Mouse (Mus musculus): ENCODE results near the gene Cdc45.
A peak's percentile ranks its signal among the peaks of the same experiment; 100 is the strongest.
"Not testable (repeated sequence)": the region's sequence is repeated elsewhere in the genome, so short reads cannot be mapped to it uniquely, and the experiment has no call there.

Cdc45 gene

DNA sequence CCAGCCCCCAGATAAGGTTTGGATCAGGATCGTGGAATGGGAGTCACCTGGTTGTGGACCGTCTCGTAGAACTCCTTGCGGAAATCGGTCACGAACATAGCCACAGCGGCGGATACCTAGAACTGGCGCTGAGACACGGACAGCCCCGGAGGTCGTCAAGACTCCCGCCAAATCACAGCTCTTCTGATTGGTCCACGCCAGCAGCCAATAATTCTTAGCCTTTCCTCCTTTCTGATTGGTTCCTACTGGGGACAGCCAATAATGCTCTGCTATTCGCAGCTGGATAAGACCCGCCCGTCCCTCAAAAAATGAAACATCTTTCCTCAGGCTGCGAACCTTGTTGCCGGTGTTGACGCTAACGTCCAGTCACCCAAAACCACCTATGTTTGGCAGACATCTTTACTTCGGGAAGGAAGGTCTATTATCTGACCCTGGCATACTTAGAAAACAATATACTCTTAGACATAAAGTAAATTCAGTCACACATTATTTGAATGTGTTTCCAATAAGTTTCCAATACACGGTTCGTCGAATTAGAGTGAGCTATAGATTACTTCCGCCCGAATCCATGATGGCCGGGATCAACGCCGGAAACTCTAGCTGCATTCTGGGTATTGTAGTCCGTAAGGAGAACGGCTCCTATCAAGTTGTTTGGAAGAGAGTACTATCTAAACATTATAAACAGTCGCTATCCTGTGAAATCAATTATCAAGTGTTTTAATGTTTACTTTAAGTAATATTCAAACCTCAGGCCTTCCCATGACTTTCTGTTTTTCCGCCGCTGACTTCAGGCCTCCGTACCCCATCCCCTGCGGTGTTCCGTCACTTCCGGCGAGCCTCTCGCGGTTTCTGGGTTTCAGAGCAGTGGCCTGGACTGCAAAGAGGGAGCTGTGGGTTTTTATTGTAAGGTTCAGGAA lies at the start of gene Cdc45, which contains the start of gene Ufd1:
Gene Cdc45 (minus strand): TSS at position 520 of the 917 bp plus-strand sequence.
Gene Ufd1 (plus strand): TSS at position 312 of the 917 bp plus-strand sequence.
- DNase-seq (ENCODE audit: low spot score in 2 of 2): peak; percentile 80 to 91

DNA sequence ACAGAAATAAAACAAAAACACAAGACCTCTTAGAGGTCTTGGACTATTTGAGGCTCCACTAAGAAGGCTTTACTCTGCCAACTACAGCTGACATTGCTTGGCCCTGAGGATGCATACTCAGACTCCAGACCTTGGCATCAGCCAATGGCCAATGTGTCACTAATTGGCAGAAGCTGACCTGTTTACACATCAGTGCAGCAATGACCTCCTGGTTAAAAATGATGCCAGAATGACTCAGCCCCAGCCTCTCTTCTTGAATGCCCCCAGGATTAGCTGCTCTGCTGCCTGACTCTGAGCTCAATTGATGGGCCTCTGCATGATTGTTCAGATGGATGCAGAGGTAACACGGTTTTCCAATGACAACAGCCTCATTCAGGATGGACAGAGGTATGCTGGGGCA lies 48.4 kb upstream of the Cdc45 start:
- DNase-seq (ENCODE audit: low spot score in 2 of 2): no peak

- DNase-seq (ENCODE audit: low spot score in 2 of 2): no peak
Measured at GRCm38 (mm10) chr16:18858551-18858950, 46.8 kb upstream of the Cdc45 start.

DNA sequence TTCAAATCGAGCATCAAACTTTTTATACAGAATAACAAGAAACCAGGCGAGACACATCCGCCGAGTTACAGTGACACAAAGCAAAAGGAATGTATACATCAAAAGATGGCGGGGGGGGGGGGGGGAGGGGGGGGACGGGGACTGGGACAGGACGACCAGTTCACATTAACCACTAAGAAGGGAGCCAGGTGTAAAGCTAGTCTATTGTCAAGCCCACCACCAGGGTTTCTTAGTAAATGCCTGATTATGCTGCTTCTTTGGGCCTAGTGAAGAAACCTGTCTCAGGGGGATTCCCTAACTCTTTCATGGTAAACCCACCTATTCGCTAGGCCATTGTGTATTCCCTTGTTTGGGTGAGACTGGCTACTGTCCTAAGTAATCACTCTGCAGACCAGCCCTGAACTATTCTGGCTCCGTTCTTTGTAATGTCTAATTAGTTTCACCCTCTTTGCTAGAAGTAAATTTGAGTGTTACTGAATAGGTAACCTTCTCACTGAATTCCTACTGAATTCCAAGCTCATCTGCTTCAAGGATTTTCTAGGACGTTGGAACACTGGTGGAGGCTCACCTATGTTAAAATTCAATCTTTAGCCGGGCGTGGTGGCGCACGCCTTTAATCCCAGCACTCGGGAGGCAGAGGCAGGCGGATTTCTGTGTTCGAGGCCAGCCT lies 37.9 kb upstream of the Cdc45 start:
- DNase-seq (ENCODE audit: low spot score in 2 of 2): not testable (repeated sequence)

- DNase-seq (ENCODE audit: low spot score in 2 of 2): no peak
Measured at GRCm38 (mm10) chr16:18846301-18846820, 34.6 kb upstream of the Cdc45 start.

GRCm38 (mm10) chr16:18838346-18838745 lies 26.6 kb upstream of the Cdc45 start:
- DNase-seq (ENCODE audit: low spot score in 2 of 2): no peak

DNA sequence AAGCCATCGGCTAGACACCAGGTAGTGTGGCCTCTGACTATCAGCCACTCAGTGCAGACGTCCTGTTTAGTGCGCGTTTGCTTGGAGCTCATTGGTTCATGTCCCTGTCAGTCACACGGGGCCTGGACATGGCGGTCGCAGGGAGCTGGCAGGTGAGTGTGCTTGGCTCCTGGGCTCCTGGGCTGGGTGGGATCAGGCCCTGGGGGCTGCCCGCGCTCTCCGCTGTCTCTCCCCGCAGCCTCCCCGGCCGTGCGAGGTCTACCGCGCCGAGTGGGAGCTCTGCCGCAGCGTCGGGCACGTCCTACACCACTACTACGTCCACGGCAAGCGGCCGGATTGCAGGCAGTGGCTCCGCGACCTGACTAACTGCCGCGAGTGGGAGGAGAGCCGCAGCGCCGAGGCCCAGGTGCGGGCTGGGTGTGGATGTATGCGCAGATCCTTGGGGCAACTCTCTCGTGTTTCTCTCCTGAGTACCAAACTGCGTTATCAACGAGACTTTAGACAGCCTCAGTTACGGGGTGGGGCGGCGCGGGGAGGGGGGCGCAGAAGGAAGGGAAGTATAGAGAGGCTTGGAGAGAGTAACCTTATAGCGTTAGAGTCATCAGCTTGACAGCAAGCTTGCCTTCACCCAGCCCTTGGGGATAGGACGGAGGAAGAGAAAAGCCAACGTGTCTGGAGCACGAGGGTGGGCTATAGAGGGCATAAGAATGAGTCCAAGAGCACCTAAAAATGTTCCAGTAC lies 24.9 kb upstream of the Cdc45 start, which contains the start of the genes 2510002D24Rik and Gm28539:
Gene 2510002D24Rik (plus strand): TSS at position 111 of the 741 bp plus-strand sequence.
Gene Gm28539 (plus strand): TSS at position 117 of the 741 bp plus-strand sequence.
- peak; percentile 92 to 94 for DNase-seq (ENCODE audit: low spot score in 2 of 2)

- no peak for DNase-seq (ENCODE audit: low spot score in 2 of 2)
Measured at GRCm38 (mm10) chr16:18836073-18836467, 24.3 kb upstream of the Cdc45 start.

DNA sequence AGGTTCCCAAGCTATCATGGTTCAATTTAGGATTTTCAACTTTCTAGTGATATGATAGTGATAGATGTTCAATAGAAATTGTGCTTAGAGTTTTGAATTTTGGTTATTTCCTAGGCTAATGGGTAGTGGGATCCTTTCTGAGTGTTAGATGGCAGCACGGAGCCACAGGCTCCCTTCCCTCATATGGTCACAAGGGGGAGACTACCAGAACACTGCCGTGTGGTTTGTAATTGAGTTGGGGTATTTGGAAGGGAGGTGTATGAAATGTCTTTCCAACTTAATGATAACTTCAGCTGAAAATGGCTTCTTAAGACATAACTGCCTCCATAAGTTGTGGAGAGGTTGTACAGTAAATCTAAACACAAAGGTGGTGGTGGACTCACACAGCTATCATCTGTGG lies 21.7 kb upstream of the Cdc45 start:
- DNase-seq (ENCODE audit: low spot score in 2 of 2): no peak

- DNase-seq (ENCODE audit: low spot score in 2 of 2): no peak
Measured at GRCm38 (mm10) chr16:18829102-18829501, 17.3 kb upstream of the Cdc45 start.

DNA sequence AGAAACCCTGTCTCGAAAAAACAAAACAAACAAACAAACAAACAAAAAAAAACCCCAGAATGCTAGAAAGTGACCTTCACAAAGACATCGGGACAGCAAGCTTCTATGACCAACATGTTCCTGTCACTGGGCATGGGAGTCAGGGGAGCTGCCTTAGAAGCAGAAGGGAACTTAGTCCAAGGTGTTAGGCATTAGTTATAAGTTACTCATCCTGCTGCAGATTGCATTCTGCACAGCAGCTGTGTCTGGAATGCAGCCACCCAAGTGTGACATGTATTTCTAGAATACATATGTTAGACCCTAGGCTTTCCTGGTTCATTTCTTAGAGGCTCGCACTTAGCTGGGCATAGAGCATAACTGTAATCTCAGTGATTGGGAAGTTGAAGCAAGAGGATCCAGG lies 16.8 kb upstream of the Cdc45 start:
- DNase-seq (ENCODE audit: low spot score in 2 of 2): no peak

DNA sequence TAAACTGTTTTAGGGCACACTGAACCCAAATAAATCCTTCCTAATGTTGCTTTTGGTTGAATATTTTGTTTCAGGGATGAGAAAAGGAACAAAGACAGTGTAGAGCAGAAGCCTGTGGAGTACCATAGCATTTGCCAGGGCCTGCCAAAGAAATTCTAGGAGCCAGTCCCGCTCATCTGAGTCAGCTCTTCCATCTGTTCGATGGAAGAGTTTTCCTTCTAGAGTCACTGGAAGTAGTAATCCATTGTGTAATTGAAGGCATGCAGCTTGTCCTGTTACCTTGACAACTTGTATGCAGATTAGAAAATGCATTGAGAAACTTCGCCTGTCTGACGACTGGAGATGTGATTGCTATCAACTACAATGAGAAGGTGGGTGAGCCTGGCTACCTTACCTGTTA lies 11.1 kb upstream of the Cdc45 start:
- DNase-seq (ENCODE audit: low spot score in 2 of 2): peak; percentile 15 to 18

DNA sequence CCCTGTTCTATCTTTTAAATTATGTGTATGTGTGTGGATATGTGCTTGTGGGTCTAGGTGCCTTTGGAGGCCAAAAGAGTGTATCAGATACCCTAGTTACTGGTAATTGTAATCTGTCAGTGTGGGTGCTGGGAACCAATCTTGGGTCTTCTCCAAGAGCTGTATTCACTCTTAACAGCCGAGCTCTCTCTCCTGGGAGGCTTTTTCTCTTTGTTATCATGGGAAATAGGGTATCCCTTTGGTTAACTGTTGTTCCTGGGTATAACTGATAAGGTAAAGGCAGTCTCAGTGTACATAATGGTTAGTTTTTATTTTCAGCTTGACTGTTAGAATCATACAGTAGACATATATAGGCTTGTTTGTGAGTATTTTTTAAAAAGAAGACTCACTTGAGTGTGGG lies 10.6 kb upstream of the Cdc45 start:
- DNase-seq (ENCODE audit: low spot score in 2 of 2): no peak

DNA sequence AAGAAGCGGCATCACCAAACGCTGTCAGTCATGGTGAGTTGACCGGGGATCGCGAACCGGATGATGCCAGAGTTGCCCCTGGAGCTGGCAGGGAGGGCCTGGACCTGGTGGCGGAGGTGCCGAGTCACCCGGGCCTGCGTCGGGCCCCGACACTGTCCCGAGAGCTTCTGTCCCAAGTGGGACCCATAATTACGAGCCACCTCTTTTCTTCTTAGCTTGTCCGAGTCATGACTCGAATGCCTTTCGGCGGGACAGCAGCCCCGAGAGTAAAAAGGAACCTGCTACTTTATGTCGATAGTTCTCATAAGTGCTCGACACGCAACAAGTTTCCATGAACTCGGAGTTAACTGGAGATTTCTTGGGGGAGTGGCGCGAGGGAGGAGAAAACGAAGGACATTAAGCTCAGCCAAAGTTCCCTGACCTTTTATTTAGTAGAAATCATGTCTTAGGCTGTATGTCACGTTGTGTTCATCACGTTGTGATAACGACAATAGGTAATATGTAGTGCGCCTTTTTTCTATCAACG lies 661 bp upstream of the Cdc45 start:
- DNase-seq (ENCODE audit: low spot score in 2 of 2): no peak

- no peak for DNase-seq (ENCODE audit: low spot score in 2 of 2)
Measured at GRCm38 (mm10) chr16:18811032-18811431, 755 bp downstream of the Cdc45 start.

DNA sequence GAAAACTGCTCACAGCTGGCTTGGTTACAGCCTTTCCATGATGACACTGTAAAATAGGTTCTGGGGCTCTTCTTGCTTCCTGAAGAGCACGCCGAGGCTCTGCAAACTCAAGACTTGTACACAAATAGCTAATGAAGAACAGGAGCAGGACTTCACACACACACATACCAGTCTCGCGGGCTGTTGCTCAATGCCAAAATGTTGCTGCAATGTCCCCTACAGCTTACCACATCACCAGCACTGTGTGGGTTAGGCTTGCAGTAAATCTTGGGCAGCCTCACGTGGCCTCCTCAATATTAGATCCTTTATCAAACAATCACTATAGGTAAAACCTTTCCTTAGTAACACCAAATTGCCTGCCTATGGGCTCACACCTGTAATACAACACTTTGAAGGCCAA lies 2.8 kb downstream of the Cdc45 start:
- no peak for DNase-seq (ENCODE audit: low spot score in 2 of 2)

- DNase-seq (ENCODE audit: low spot score in 2 of 2): no peak
Measured at GRCm38 (mm10) chr16:18805746-18806145, 6.0 kb downstream of the Cdc45 start.

DNA sequence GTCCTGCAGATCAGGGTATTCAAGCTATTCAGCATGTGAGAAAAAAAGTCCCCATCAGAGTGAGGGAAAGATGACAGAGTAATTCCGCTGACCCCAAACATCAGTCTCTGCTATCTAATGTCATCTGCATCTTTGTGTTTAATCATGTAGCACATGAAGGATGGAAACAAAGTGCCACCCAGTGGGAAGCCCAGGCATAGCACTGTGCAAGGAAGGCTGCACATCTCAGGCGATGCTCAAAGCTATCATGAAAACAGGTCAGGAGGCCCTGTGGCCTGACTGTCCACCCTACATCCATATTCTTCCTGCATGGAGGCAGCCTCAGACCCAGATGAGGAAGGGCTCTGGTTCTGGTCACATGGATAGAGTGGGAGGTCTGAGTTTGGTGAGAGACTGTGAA lies 12.9 kb downstream of the Cdc45 start:
- peak; percentile 44 to 64 for DNase-seq (ENCODE audit: low spot score in 2 of 2)

DNA sequence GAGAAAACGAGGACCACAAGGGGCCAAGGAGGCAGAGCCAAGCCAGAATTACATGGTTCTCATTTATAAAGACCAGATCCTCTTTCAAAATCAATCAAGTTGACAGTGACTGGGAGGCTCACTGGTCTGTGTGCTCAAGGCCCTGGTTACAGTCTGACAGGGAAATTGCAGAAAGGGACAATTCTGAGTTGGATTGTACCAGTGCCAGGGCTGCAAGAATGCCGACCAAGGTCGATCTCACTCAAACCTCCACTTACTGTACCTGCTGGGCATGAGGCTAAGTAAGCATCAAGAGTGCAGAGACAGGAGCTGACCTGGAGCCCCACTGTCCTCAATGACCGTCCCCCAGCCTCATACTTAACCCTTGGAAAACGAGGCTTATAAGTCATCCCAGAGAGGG lies 13.6 kb downstream of the Cdc45 start:
- DNase-seq (ENCODE audit: low spot score in 2 of 2): no peak

DNA sequence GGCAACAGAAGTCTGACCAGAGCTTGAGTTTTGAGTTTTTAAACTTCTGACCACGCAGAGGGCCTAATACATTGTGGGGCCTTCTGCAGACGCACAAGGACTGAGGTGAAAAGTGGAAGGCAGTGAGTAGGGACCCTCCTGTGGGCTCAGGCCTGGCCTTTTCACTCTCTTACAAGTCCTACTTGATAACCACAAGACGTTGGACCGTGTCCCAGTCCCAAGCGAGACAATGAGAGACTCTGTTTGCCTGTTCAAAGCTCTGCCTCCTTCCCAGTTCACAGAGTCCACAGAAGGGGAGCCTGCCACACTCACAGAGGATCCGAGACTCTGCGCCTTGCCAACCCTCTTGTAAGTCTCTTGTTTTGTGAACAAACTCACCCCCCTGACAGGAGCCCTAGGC lies 15.1 kb downstream of the Cdc45 start:
- no peak for DNase-seq (ENCODE audit: low spot score in 2 of 2)

DNA sequence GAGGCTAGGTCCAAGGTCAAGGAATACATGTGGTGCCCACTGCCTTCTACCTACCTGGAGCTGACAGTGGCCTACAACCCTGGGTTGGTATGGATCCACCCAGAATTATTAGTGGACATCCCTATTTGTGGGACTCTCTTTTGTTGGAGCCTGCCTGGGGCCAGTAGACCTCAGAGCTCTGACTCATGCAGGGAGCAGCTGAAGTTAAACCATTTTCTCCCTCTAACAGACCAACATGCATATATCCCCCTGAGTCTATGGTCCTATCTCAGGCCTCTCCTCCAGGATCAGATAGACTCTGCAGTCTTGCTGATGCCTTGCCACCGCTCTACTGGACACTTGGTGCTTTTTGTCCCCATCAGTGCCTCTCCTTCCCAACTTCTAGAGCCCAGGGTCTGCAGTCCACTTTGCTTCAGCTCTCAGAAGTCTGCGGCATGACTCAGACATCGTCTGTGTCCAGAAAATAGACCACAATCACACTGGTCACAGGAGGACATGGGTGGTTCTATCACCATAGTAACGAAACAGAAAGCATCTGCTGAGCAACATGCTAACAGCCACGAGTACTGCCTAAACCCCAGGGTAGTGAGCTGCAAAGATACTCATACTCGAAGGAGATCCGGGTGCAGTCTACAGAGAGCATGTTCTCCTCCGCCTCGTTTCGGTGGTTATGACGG lies 16.4 kb downstream of the Cdc45 start:
- DNase-seq (ENCODE audit: low spot score in 2 of 2): peak; percentile 20 to 29
